Mouse (Mus musculus): ENCODE data around the gene Hoxd13. TPM values are rescaled to one million over a fixed set of nuclear protein-coding genes. Genes with fewer than 3 reads are reported as not detected.

Hoxd13 gene
- polyA plus RNA-seq, 1 experiment from 2014 or later: not detected

DNA sequence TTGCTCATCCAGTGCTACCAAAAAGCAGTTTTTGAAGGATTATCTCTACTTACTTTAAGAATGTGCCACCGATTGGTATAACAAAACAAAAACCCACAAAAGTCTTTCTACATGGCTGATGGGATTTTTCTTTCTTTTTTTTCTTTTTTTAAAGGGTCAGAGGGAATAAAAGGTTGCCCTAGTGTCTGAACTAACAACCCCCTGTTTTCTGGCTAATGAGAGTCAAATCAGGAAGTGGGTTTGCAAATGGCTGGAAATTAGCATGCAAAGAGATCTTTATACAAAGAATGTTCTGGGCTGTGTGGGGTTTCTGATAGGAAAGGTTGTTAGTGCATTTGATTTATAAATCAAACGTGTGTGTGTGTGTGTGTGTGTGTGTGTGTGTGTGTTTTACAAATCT, 52.3 kb downstream of the Hoxd13 start:
- no peak overlapping the region for H3K27ac ChIP-seq (replicated peaks)
- H3K36me3 ChIP-seq: no peaks in the 10 kb centered on the region
- peaks cover 100% of the 10 kb centered on the region for H3K27me3 ChIP-seq (replicated peaks)
- no peak overlapping the region for H3K4me3 ChIP-seq
- no peak overlapping the region for H3K4me2 ChIP-seq
- H3K9me3 ChIP-seq: no peaks in the 10 kb centered on the region
- WGBS: 10% methylated on average over 2 of the region's 2 CpGs
- 0 out of 2 replicates have a peak, but pooled peaks cover 3% of the 10 kb centered on the region for H3K4me1 ChIP-seq
- no peak overlapping the region for H3K9ac ChIP-seq
- ATAC-seq (ENCODE audit: extremely low read depth, insufficient number of reproducible peaks, low FRiP score, low TSS enrichment): no peak

DNA sequence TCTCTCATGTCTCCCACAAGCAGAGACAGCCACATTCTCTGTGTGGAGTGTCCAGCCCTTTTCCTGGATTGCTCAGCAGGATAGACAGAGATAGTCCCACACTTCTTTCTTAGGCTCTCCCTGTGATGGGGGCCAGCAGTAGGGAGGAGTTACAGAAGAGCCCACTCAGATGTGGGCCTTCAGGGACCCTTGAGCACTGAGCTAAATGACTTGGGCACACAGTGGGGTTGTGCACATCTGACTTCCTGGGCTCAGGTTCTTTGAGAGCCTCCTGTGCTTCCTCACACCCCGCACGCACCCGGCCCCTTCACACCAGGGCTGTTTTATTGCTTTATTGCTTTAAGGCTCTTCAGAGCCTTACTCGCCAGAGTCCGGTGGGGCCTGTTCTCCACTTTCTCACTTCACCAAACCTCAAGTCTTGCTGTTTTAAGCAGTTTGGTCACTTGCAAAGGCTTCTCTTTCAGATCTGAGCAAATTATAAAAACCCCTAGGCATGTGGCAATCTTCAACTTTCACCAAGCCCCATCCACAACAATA, 52.9 kb downstream of the Hoxd13 start:
- Histone ChIP-seq H3K4me1 (0 out of 2 replicates have a peak, but pooled peaks cover under 1% of the 10 kb centered on the region), H3K4me3 (no peak overlapping the region), H3K9ac (no peak overlapping the region), H3K27me3 (replicated peaks) (peaks cover 100% of the 10 kb centered on the region), H3K36me3 (no peaks in the 10 kb centered on the region), H3K9me3 (no peaks in the 10 kb centered on the region), H3K4me2 (no peak overlapping the region), H3K27ac (replicated peaks) (no peak overlapping the region)
- no peak for ATAC-seq (ENCODE audit: extremely low read depth, insufficient number of reproducible peaks, low FRiP score, low TSS enrichment)
- WGBS: 8% methylated on average over 5 of the region's 5 CpGs

Small RNAs within 50 kb of the gene (microRNA-seq; reads per million reads assigned to microRNA genes)
- gene Gm44463: not detected

Other genes starting within 250 kb of the Hoxd13 start
- gene Lnpk, start 88.9 kb upstream of the Hoxd13 start, polyA plus RNA-seq (2015; fragmentation: Nextera tagmentation; extraction: Ambion mirVana): 18.8 and 19.3 TPM in 2 replicates
- gene Evx2, start 8.8 kb upstream of the Hoxd13 start, polyA plus RNA-seq (2015; fragmentation: Nextera tagmentation; extraction: Ambion mirVana): not detected in 2 replicates
- gene Hoxd12, start 6.7 kb downstream of the Hoxd13 start, polyA plus RNA-seq (2015; fragmentation: Nextera tagmentation; extraction: Ambion mirVana): not detected in 2 replicates
- gene Hoxd11, start 11.2 kb downstream of the Hoxd13 start, polyA plus RNA-seq (2015; fragmentation: Nextera tagmentation; extraction: Ambion mirVana): not detected in 2 replicates
- 0.08 TPM in 1 of 2 replicates, not detected in the other for gene Hoxd10, start 23.6 kb downstream of the Hoxd13 start, polyA plus RNA-seq (2015; fragmentation: Nextera tagmentation; extraction: Ambion mirVana)
- gene Hoxd9, start 29.4 kb downstream of the Hoxd13 start, polyA plus RNA-seq (2015; fragmentation: Nextera tagmentation; extraction: Ambion mirVana): not detected in 2 replicates
- 0.07 and 0.23 TPM in 2 replicates for gene Hoxd8, start 36.3 kb downstream of the Hoxd13 start, polyA plus RNA-seq (2015; fragmentation: Nextera tagmentation; extraction: Ambion mirVana)
- 0.74 and 0.89 TPM in 2 replicates for gene Hoxd3, start 43.6 kb downstream of the Hoxd13 start, polyA plus RNA-seq (2015; fragmentation: Nextera tagmentation; extraction: Ambion mirVana)
- not detected in 2 replicates for gene Hoxd4, start 43.6 kb downstream of the Hoxd13 start, polyA plus RNA-seq (2015; fragmentation: Nextera tagmentation; extraction: Ambion mirVana)
- 0.09 TPM in 1 of 2 replicates, not detected in the other for gene Gm28230, start 58.4 kb downstream of the Hoxd13 start, polyA plus RNA-seq (2015; fragmentation: Nextera tagmentation; extraction: Ambion mirVana)
- gene Hoxd1, start 94.7 kb downstream of the Hoxd13 start, polyA plus RNA-seq (2015; fragmentation: Nextera tagmentation; extraction: Ambion mirVana): not detected in 2 replicates
- gene Mtx2, start 157.5 kb downstream of the Hoxd13 start, polyA plus RNA-seq (2015; fragmentation: Nextera tagmentation; extraction: Ambion mirVana): 138 and 155 TPM in 2 replicates

Data from heart, embryonic 13.5 days (tissue).